Mouse (Mus musculus): ENCODE data around the gene E2f6. TPM values are rescaled to one million over a fixed set of nuclear protein-coding genes. Genes with fewer than 3 reads are reported as not detected.
A peak's percentile ranks its signal among the peaks of the same experiment; 100 is the strongest.

The E2f6 gene
- polyA plus RNA-seq, 1 experiment: 9.9 TPM

DNA sequence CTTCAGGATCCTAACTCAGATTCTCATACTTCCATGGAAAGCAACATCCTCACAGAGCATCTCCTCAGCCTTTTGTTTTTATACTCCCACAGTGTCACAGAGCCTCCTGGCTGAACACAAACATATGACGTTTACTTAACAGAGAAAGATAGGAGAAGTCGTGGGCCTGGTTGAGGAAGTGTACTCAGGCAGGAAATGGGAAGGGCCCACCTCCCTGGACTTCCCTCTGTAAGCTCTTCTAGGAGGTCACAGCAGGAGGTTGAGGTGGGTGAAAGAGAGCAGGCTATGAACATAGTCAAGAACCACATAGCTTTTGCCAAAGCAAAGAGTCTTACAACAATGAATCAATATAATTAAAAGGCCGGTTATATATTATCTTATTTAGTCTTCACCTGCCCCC is 55.1 kb downstream of the E2f6 start:
- Histone ChIP-seq H3K27ac (ENCODE audit: control insufficient read depth, insufficient read depth, low read depth, low read length, poor library complexity) (no peak overlapping the region), H3K4me1 (ENCODE audit: control insufficient read depth, insufficient read depth, low read length) (peaks cover 4% of the 10 kb centered on the region; the same call in 1 of the 2 replicates), H3K4me3 (replicated peaks; ENCODE audit: control insufficient read depth, low read depth, low read length) (no peak overlapping the region)
- WGBS: 12% methylated on average over 3 of the region's 3 CpGs
- no peak for TF ChIP-seq POLR2A (IDR thresholded peaks at IDR 0.05; ENCODE audit: borderline replicate concordance, control insufficient read depth, low read depth, low read length)
- no peak for TF ChIP-seq CTCF (IDR thresholded peaks at IDR 0.05; ENCODE audit: control insufficient read depth, insufficient read depth, low read length)

- TF ChIP-seq CTCF (IDR thresholded peaks at IDR 0.05; ENCODE audit: control insufficient read depth, insufficient read depth, low read length) (no peak), POLR2A (IDR thresholded peaks at IDR 0.05; ENCODE audit: borderline replicate concordance, control insufficient read depth, low read depth, low read length) (no peak)
- no peak overlapping the region for H3K27ac ChIP-seq (ENCODE audit: control insufficient read depth, insufficient read depth, low read depth, low read length, poor library complexity)
- peaks cover 4% of the 10 kb centered on the region; the same call in 1 of the 2 replicates for H3K4me1 ChIP-seq (ENCODE audit: control insufficient read depth, insufficient read depth, low read length)
- 9% methylated on average over 3 of the region's 3 CpGs for WGBS
- H3K4me3 ChIP-seq (replicated peaks; ENCODE audit: control insufficient read depth, low read depth, low read length): no peak overlapping the region
Observed at GRCm38 (mm10) chr12:16866460-16866859, 55.7 kb downstream of the E2f6 start.

- no peak overlapping the region for H3K27ac ChIP-seq (ENCODE audit: control insufficient read depth, insufficient read depth, low read depth, low read length, poor library complexity)
- H3K4me1 ChIP-seq (ENCODE audit: control insufficient read depth, insufficient read depth, low read length): peaks cover 4% of the 10 kb centered on the region; the same call in 1 of the 2 replicates
- no peak for TF ChIP-seq CTCF (IDR thresholded peaks at IDR 0.05; ENCODE audit: control insufficient read depth, insufficient read depth, low read length)
- no peak for TF ChIP-seq POLR2A (IDR thresholded peaks at IDR 0.05; ENCODE audit: borderline replicate concordance, control insufficient read depth, low read depth, low read length)
- no peak overlapping the region for H3K4me3 ChIP-seq (replicated peaks; ENCODE audit: control insufficient read depth, low read depth, low read length)
- 75% methylated on average over 7 of the region's 7 CpGs for WGBS
Observed at GRCm38 (mm10) chr12:16867306-16867705, 56.5 kb downstream of the E2f6 start.

DNA sequence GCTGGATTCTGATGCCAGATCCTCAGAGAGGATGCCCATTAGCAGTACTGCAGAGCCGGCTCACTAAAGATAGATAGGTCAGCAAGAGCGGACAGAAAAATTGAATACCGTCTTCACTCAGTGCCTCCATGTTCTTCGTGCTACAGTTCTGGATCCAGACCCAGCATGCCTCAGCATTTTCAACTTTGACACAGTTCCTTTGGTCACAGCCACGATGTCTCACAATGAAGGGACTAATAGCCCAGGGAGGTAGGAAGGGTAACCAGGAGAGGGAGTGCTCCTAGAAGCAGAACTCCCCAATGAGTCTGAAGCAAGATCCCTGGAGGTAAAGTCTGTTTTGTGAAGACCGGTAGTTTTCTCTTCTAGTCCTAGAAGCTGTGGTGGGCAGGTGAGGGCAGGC is 57.9 kb downstream of the E2f6 start:
- Histone ChIP-seq H3K4me3 (replicated peaks; ENCODE audit: control insufficient read depth, low read depth, low read length) (no peak overlapping the region), H3K27ac (ENCODE audit: control insufficient read depth, insufficient read depth, low read depth, low read length, poor library complexity) (no peak overlapping the region), H3K4me1 (ENCODE audit: control insufficient read depth, insufficient read depth, low read length) (peaks cover 4% of the 10 kb centered on the region; the same call in 1 of the 2 replicates)
- WGBS: 72% methylated on average over 6 of the region's 6 CpGs
- TF ChIP-seq CTCF (IDR thresholded peaks at IDR 0.05; ENCODE audit: control insufficient read depth, insufficient read depth, low read length) (no peak), POLR2A (IDR thresholded peaks at IDR 0.05; ENCODE audit: borderline replicate concordance, control insufficient read depth, low read depth, low read length) (no peak)

DNA sequence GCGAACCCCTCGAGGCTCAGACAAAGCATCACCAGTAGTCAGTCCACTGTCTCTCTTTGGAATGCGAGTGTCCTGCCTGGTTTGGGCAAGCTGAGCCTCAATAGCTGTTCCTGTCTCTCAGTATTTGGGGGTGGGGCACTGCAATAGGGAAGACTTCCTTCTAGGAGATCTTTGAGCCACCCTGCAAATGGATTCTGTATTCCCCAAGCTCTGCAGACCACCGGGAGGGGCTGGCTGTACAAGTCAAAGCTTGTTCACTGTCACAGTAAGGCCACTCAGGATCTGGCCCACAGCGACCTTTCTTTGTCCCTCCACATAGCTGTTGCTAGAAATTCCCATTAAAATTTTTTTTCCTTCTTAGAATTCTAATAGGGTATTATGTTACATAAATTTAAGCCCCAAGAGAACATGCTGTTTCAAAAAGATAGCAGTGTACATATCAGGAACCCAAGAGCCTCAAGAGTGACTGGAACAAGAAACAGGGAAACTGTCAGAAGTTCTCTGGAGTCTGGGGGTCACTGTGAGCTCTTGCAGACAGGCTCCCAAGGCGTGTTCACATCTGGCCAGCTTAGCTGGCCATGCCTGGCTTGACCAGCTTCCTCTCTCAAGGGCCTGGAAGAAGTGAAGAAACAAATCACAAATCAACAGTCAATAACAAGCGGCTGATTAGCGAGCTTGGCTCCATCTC is 58.5 kb downstream of the E2f6 start:
- Histone ChIP-seq H3K4me1 (ENCODE audit: control insufficient read depth, insufficient read depth, low read length) (peaks cover 5% of the 10 kb centered on the region), H3K4me3 (replicated peaks; ENCODE audit: control insufficient read depth, low read depth, low read length) (no peak overlapping the region), H3K27ac (ENCODE audit: control insufficient read depth, insufficient read depth, low read depth, low read length, poor library complexity) (no peak overlapping the region)
- WGBS: 74% methylated on average over 8 of the region's 8 CpGs
- TF ChIP-seq POLR2A (IDR thresholded peaks at IDR 0.05; ENCODE audit: borderline replicate concordance, control insufficient read depth, low read depth, low read length) (no peak), CTCF (IDR thresholded peaks at IDR 0.05; ENCODE audit: control insufficient read depth, insufficient read depth, low read length) (no peak)

DNA sequence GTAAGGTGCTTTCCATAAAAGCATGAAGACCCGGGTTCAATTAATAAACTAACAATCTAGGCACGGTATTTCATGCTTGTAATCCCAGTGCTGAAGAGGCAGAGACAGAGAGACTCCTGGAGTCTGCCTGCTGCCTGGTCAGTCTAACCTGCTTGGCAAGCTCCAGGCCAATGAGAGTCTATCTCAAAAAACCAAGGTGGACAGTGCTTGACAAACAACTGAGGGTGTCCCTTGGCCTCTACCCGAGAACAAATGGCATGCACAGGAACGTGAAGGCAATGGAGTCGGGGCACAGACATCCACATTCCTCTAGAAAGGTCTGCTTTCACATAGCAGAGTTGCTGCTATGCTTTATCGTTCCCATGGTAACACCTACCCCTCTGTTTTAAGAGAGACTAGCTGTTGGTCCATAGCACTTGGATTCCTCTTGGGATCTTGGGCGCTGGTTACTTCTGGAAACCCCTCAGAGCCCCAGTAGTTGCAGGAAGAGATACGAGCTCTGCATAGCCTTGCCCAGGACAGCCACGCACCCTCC is 59.2 kb downstream of the E2f6 start:
- H3K4me1 ChIP-seq (ENCODE audit: control insufficient read depth, insufficient read depth, low read length): peaks cover 8% of the 10 kb centered on the region
- WGBS: 60% methylated on average over 9 of the region's 9 CpGs
- no peak for TF ChIP-seq CTCF (IDR thresholded peaks at IDR 0.05; ENCODE audit: control insufficient read depth, insufficient read depth, low read length)
- TF ChIP-seq POLR2A (IDR thresholded peaks at IDR 0.05; ENCODE audit: borderline replicate concordance, control insufficient read depth, low read depth, low read length): no peak
- peak overlapping the region; percentile 77 for H3K27ac ChIP-seq (ENCODE audit: control insufficient read depth, insufficient read depth, low read depth, low read length, poor library complexity)
- H3K4me3 ChIP-seq (replicated peaks; ENCODE audit: control insufficient read depth, low read depth, low read length): no peak overlapping the region

GRCm38 (mm10) chr12:16870405-16871068 is 59.8 kb downstream of the E2f6 start:
- Histone ChIP-seq H3K27ac (ENCODE audit: control insufficient read depth, insufficient read depth, low read depth, low read length, poor library complexity) (peak overlapping the region; percentile 77), H3K4me1 (ENCODE audit: control insufficient read depth, insufficient read depth, low read length) (peaks cover 8% of the 10 kb centered on the region), H3K4me3 (replicated peaks; ENCODE audit: control insufficient read depth, low read depth, low read length) (no peak overlapping the region)
- TF ChIP-seq CTCF (IDR thresholded peaks at IDR 0.05; ENCODE audit: control insufficient read depth, insufficient read depth, low read length): no peak
- no peak for TF ChIP-seq POLR2A (IDR thresholded peaks at IDR 0.05; ENCODE audit: borderline replicate concordance, control insufficient read depth, low read depth, low read length)
- 39% methylated on average over 8 of the region's 8 CpGs for WGBS

DNA sequence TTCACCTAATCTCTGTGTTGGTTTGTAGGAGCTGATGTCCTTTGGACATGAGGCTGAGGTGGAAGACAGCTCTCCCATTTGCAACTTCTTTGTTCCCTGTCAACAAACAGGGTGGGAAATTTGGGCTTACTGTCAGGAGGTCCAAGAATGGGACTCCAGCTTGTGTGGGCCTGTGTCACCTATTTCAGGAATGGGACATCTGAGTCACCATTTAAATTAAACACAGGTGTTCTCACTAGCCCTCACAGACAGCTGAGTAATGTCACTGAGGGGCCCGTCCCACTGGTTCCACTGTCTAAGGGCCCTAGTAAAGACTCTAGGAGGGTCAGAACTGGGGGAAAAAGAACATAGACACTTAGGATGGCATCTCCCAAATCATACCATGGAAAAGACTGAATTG is 61.2 kb downstream of the E2f6 start:
- TF ChIP-seq CTCF (IDR thresholded peaks at IDR 0.05; ENCODE audit: control insufficient read depth, insufficient read depth, low read length) (no peak), POLR2A (IDR thresholded peaks at IDR 0.05; ENCODE audit: borderline replicate concordance, control insufficient read depth, low read depth, low read length) (no peak)
- Histone ChIP-seq H3K27ac (ENCODE audit: control insufficient read depth, insufficient read depth, low read depth, low read length, poor library complexity) (no peak overlapping the region), H3K4me1 (ENCODE audit: control insufficient read depth, insufficient read depth, low read length) (peaks cover 6% of the 10 kb centered on the region), H3K4me3 (replicated peaks; ENCODE audit: control insufficient read depth, low read depth, low read length) (no peak overlapping the region)
- WGBS: 81% methylated on average over 1 of the region's 1 CpGs
